Mouse (Mus musculus): Measurements from ENCODE around the gene Sbk2.

The Sbk2 gene

DNA sequence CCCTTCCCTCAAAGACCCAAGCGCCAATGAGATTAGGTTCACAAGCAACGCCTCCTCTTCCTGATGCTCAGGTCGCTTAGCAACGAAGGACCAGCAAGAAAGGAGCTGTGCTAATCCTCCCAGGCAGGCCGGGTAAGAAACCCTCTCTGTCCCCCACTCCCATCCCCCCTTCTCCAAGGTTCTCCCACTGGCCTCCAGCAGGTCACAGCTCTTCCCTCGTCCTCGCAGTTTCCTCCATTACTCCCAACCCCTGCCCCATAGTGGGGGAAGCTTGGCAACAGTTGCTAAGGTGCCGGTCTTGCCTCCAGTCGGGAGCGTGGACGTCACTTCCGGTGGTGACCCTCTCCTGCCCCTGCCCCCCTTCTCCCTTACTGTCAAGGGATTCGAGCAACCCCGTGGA, 41.7 kb downstream of the Sbk2 start:
- no peak for DNase-seq (ENCODE audit: low read depth, low spot score)

DNA sequence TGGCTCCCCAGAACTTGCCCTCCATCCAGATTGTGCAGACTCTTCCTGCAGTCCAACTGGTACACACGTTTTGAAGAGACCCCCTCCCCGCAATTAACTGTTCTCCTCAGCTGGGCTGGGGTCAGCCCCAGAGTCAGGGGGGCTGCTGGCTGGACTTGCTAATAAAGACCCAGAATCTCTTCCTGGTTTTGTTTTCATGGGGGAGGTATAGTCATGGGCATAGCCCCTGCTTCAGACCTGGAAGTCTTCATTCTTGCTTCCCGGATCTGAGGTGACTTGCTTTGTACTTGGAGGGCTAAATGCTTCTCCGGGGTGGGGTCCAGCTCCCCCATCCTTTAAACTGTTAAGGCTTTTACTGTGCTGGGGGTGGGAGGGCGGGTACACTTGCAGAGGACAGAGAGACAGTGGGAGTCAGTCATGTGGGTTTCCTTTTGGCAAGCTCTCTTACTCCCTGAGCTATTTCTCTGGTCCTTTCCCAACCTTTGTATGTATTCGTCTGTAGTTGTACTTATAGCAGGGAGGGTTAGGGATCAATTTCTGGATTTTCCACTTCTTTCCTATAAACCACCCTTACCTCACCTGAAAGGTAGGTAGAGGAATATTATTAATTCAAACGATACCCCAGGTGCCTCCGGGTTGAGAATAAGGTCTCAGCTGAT, 42.3 kb downstream of the Sbk2 start, which contains the start of gene Nat14:
TSS of gene Nat14 (plus strand) at position 205 of the 659 bp plus-strand sequence.
- DNase-seq (ENCODE audit: low read depth, low spot score) = no peak

DNA sequence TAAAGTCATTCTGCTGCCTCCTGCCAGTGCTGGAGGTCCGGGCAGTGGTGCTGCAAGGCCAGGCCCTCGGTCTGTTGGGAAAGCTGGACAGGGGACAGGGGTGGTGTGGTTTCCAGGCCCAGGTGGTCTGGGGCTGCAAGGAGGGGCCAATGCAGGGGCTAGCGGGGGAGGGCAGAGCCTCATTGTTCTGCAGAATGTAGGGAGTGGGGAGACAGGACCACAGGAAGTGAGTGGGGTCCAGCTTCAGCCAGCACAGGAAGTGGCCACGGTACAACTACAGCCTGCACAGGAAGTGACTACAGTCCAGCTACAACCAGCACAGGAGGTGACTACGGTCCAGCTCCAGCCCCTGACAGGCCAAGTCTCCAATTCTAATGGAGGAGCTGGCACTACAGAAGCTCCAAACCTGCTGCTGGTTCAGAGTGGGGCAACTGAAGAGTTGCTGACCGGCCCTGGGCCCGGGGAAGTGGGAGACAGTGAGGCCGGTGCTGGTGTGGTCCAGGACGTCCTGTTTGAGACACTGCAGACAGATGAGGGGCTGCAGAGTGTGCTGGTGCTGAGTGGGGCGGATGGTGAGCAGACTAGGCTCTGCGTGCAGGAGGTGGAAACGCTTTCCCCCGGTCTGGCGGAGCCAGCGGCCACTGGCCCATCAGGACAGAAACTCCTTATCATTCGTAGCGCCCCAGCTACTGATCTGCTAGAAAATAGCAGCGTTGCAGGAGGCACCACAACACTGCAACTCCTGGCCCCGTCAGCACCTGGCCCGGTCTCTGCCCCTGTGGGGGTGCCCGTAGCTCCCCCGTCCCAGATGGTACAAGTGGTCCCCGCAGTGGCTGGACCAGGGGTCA, 43.0 kb downstream of the Sbk2 start:
- DNase-seq (ENCODE audit: low read depth, low spot score) = no peak

DNA sequence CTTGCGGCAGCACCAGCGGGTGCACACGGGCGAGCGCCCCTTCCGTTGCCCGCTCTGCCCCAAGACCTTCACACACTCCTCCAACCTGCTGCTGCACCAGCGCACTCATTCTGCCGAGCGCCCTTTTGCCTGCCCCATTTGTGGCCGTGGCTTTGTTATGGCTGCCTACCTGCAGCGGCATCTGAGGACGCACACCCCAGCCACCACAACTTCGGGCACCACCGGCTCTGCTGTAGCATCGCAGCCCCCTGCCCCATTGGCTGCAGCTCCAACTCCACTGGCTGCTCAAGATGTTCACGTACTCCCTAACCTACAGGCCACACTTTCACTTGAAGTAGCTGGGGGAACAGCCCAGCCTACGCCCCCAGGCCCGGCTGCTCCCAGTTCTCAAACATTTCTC, 43.7 kb downstream of the Sbk2 start:
- no peak for DNase-seq (ENCODE audit: low read depth, low spot score)

DNA sequence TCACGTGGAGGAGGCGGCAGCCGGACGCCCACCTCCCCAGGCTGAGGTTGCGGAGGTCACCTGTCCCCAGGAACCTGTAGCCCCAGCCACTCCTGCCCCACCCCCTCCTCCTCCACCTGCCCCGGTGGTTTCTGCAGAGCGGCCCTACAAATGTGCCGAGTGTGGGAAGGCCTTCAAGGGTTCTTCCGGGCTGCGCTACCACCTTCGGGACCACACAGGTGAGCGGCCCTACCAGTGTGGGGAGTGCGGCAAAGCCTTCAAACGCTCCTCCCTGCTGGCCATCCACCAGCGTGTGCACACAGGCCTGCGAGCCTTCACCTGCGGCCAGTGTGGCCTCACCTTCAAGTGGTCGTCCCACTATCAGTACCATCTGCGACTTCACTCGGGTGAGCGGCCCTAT, 44.2 kb downstream of the Sbk2 start:
- no peak for DNase-seq (ENCODE audit: low read depth, low spot score)

DNA sequence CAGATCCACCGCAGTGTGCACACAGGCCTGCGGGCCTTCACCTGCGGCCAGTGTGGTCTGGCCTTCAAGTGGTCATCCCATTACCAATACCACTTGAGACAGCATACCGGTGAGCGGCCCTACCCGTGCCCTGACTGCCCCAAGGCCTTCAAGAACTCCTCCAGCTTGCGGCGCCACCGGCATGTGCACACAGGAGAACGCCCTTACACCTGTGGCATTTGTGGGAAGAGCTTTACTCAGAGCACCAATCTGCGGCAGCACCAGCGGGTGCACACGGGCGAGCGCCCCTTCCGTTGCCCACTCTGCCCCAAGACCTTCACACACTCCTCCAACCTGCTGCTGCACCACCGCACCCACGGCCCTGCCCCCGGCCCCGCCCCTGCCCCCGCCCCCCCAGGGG, 45.1 kb downstream of the Sbk2 start:
- DNase-seq (ENCODE audit: low read depth, low spot score) = no peak

DNA sequence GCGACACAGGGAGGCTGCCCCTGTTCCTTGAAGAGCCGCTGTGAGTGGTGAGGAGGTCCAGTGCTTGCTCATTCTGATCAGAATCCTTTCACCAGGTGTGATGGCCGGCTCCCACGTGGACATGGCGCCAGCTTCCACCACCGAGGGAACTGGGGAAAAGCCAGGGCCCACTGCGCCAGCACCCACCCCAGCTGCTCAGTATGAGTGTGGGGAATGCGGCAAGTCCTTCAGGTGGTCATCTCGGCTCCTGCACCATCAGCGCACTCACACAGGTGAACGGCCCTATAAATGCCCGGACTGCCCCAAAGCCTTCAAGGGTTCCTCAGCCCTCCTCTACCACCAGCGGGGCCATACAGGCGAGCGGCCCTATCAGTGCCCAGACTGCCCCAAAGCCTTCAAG, 45.5 kb downstream of the Sbk2 start:
- no peak for DNase-seq (ENCODE audit: low read depth, low spot score)

DNA sequence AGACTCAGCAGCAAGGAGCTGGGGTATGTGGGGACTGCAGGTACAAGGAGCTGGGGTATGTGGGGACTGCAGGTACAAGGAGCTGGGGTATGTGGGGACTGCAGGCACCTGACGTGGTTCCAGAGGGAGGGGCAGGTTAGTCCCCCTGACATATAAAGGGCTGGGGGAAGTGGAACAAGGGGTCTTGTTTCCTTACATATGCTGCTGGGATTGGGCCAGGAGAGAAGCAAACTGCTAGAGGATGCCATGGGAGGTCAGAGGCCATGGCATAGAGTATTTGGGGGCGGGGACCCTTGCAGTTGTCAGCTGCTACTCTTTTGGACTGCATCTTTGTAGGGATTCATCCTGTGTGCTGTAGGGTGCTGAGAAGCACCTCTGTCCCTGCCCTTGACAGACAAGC, 46.7 kb downstream of the Sbk2 start:
- no peak for DNase-seq (ENCODE audit: low read depth, low spot score)

DNA sequence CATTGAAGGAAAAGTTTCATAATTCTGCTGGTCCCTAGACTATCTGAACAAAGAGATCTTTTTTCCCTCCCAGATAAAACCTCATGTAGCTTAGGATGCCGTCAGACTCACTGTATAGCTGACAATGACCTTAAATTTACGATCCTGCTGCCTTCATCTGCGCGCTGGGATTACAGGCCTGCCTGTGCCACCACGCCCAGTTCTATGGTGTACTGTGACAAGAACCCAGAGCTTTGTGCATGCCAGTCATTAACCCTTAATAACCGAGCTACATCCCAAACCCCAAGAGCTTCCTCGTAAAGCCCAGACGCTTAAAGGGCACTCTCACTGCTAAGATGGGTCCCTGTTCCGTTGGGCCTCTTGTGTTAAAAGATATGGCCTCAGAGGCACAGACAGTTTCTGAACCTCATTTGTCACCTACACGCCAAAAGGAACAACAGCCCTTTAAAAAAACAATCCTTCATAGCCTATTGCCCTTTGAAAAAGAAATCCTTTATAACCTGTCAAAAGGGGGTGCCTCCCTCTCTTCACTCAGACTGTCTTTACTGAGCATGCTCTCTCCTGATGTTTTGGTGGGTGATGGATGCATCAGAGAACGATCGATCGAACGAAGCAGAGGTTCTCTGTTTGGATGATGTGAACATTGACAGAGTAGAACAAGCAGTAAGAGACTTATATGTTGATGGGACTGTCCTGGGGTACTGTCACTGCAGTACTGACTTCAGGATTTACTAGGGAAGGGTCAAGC, 48.4 kb downstream of the Sbk2 start:
- DNase-seq (ENCODE audit: low read depth, low spot score) = no peak

DNA sequence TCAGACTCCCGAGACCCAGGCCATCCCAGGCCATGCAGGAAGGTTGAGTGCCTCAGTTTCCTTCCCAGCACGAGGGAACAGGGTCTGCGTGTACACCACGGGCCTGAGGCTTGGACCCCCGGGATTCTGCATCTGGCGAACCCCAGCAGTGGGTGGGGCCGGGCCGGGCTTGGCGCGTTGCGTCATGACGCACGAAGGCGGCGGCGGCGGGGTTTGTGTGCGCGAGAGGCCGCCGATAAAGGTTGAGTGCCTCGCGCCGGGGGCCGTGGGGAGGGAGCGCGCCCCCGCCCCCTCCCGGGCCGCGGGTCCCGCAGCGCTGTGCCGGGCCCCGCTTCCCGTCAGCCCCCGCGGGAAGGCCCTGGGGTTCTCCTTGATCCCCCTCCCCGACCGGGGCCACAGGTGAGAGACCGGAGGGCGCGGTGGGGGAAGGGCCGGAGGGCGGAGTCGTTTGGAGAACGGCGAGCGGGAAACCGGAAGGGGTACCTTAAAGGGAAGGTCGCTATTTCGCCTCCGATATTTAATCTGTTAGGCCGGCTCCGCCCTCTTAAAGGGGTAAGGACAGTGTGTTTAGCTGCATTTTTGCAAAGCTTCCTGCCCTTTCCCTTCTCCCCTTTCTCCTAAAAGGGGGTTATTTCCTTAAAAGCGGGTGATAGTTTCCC, 49.1 kb downstream of the Sbk2 start, which contains the start of gene Zfp628:
TSS of gene Zfp628 (plus strand) at position 211 of the 659 bp plus-strand sequence.
- peak; percentile 93 for DNase-seq (ENCODE audit: low read depth, low spot score)

DNA sequence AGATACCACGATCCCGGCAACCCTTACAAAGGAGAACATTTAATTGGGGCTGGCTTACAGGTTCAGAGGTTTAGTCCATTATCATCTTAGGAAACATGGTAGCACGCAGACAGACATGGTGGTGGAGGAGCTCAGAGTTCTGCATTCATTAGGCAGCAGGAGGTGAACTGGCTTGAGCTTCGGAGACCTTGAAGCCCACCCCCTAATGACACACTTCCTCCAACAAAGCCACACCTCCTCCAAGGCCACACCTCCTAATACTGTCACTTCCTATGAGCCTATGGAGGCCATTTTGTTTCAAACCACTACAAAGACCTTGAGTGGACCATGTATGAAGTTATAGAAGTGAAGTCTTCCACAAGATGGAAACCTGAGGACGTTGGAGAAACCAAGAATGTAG, 52.0 kb downstream of the Sbk2 start:
- DNase-seq (ENCODE audit: low read depth, low spot score) = no peak

DNA sequence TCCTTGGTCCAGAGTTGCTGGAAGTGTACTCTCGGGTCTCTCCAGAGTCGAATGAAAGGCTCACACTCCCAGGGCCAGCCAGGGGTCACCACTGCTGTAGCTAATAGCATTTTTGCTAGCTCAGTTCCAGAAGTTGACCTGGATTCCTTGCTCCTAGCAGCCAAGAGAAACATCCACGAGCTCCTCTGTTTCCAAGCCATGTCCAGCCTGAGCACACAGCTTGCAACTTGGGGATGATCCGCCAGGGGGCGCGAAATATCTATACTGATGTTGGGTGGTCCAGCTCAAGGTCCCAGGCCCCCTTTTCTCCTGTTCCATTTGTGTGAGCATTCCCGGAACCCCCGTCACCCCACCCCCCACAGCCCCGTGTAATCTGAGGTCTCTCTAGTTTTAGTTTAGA, 52.6 kb downstream of the Sbk2 start:
- DNase-seq (ENCODE audit: low read depth, low spot score) = no peak

DNA sequence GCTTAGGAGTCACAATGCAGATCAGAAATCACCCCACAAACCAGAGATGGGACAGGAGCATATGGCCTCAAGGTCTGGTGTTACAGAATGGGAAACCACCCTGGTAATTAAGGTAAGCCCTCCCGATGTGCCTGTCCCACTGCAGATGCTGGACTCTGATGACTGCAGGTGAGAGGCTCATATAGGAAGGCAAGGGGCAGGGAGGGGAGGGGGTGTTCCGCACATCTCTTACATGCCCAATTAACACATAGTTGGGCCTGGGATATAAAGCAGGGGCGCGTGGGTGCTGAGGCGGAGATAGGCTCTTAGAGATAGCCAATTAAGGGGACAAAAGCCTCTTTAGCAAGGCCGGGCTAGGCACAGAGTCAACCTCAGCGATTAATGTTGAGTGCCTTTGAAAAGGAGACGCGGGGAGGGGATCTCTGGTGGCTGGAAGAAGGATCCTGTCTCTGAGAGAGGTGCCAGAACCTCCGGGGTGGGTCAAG, 57.7 kb downstream of the Sbk2 start, which contains the start of gene Gm36210:
TSS of gene Gm36210 (minus strand) at position 51 of the 485 bp plus-strand sequence.
- no peak for DNase-seq (ENCODE audit: low read depth, low spot score)

DNA sequence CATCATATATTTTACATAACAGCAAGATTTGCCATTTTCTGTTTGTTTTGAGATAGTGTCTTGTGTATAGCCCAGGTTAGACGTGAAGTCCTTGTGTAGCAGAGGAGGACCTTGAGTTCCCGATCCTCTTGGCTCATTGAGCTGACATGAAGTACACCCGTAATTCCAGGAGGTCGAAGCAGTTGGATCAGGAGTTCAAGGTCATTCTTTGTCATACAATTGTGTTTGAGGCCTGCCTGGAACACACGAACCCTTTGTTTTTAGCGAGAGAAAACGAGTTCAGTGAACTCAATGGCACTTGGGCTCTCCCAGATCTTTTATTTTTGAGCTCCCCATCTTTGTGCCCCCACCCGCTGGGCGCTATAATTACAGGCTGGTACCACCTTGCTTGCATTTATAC, 61.8 kb downstream of the Sbk2 start:
- no peak for DNase-seq (ENCODE audit: low read depth, low spot score)

DNA sequence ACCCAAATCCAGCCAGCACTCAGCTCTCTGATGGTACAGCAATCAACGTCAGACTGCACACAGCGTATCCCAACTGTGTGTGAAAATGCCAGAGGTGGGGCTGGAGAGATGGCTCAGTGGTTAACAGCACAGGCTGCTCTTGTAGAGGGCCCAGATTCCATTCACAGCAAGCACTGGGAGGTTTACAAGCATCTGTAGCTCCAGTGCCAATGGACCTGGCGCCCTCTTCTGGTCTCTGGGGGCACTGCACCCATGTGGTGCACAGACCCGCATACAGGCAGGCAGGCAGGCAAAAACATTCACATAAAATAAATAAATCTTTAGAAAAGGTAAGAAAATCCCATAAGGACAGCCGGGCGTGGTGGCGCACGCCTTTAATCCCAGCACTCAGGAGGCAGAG, 63.0 kb downstream of the Sbk2 start:
- peak; percentile 45 for DNase-seq (ENCODE audit: low read depth, low spot score)

DNA sequence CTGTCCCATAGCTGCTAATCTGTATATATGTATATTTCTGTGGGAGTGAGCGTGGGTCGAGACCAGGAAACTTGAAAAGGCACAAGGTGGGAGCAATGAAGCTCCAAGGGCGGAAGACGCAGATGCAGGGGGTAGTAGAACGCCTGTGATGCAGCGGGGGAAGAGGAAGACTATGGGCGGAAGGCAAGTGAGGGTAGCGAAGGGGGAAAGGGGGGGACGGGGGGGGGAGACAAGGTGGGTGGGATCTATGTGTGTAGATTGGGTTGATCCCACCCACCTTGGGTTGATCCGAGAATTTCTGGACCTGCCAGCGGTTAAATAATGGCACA, 63.7 kb downstream of the Sbk2 start:
- no peak for DNase-seq (ENCODE audit: low read depth, low spot score)

DNA sequence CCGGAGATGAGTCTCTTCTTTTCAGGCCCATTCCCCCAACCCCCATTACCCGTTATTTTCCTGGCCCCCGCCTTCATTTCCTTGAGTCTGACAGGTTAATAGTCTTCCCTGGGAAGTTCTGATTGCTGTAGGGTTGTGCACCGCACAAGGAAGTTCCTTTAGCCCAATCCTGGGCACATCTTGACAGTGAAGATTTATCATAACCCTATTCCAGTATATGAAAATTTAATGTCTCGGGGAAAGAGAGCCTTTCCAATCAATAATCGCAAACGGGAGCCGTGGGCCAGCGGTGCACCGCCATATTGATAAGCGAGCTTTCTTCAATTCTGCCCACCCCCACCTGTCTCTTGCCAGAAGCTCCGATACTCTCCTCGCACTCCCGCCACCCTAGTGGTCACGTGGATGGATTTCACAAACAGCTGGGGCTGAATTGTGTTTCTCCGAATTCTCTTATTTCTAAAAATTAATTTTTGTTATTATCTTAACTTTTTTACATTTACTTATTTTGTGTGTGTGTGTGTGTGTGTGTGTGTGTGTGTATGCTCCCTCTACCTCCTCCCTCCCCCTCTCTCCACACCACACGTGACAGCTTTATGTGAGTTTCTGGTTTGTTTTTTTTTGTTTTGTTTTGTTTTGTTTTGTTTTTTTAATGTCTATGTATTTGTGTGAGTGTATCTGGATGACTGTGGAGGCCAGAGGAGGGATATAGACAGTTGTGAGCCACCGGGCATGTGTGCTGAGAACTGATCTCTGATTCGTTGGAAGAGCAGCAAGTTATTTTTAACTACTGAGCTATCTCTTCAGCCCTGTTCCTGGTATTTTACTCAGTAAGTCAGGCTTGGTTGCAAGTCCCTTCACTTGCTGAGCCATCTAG, 64.3 kb downstream of the Sbk2 start:
- DNase-seq (ENCODE audit: low read depth, low spot score) = no peak

DNA sequence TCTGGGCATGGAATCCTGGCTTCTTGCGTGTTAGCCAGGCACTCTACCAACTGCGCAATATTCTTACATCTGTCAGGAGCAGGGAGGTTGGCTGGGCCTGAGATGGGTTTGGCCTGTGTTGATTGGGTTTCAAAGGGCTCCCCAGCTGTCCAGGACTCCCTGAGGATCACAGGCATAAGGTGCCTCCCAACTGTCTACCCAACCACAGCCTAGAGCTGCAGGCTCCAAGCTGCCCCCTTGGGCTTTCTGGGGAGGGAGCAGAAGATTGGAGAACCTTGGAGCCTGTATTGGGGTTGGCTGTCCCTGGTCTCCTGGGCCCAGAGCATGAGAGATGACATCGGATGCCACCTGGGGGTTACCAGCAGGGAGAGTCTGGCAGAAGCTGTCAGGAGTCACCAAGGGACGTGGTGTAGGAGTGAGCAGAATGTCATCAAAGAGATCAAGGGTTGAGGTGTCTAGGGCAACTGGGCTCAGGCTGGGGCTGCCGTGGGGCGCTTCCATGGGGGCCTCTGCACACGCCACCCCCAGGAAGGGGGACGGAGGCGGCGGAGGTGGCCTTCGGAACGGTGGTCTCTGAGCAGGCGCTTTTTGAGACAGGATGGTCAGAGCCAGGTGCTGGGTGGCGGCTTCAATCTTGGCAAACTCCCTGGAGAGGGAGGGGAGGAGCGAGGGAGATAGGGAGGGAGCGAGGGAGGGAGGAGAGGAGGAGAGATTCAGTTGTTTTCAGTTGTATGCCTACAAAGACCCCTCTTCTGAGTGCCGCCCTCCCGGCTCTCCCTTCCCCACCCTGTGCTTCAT, 65.2 kb downstream of the Sbk2 start:
- no peak for DNase-seq (ENCODE audit: low read depth, low spot score)

DNA sequence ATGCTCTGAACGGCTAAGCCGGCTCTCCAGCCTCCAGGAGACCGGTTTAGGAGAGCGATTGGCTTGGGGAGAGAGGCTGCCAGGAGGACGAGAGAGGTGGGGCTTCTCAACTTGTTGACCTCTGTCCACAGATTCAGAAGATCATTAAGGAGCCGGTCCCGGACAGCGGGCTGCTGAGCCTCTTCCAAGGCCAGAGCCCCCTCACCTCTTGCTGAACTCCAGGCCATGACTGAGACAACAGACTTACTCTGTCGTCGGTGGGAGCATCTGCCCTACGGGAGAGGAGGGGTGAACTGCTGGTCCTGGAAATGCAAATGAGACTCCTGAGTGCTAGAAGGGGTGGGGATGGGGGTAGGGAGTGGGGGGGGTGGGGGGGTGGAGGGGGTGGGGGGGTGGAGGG, 69.0 kb downstream of the Sbk2 start:
- DNase-seq (ENCODE audit: low read depth, low spot score) = no peak
